Mouse (Mus musculus) hindbrain, embryonic 13.5 days (tissue): ENCODE data around the gene Tubgcp6. TPM values are rescaled to one million over a fixed set of nuclear protein-coding genes. Genes with fewer than 3 reads are reported as not detected.

Experiments used
- ATAC-seq: fragments of 200-750 bp; cut with Nextera tagmentation; 2 replicates; pipeline ENCODE4 v1.8.0; 2017; ENCODE audit warnings: moderate TSS enrichment; ENCODE audit not compliant: low FRiP score
- H3K27ac ChIP-seq: fragments of 300-500 bp; sonication (generic); 2 replicates; pipeline ENCODE4 v1.5.1; 2015; ENCODE audit warnings: inconsistent platforms, mild to moderate bottlenecking, moderate library complexity
- H3K27me3 ChIP-seq: fragments of 300-500 bp; sonication (generic); 2 replicates; pipeline ENCODE4 v1.6.1; 2015; ENCODE audit warnings: mild to moderate bottlenecking, inconsistent platforms
- H3K36me3 ChIP-seq: fragments of 300-500 bp; sonication (generic); 2 replicates; pipeline ENCODE4 v1.6.1; 2015; ENCODE audit warnings: mild to moderate bottlenecking, inconsistent platforms
- H3K4me1 ChIP-seq: fragments of 300-500 bp; sonication (generic); replicated peaks from 2 replicates; pipeline ENCODE4 v1.6.1; 2015; ENCODE audit warnings: inconsistent platforms
- H3K4me2 ChIP-seq: fragments of 300-500 bp; sonication (generic); 2 replicates; pipeline ENCODE4 v1.6.1; 2015; ENCODE audit warnings: inconsistent platforms, mild to moderate bottlenecking, moderate library complexity
- H3K4me3 ChIP-seq: fragments of 300-500 bp; sonication (generic); 2 replicates; pipeline ENCODE4 v1.5.1; 2015; ENCODE audit warnings: mild to moderate bottlenecking, inconsistent platforms
- H3K9ac ChIP-seq: fragments of 300-500 bp; sonication (generic); 2 replicates; pipeline ENCODE4 v1.6.1; 2015; ENCODE audit warnings: mild to moderate bottlenecking, inconsistent platforms
- H3K9me3 ChIP-seq: fragments of 300-500 bp; sonication (generic); 2 replicates; pipeline ENCODE4 v1.6.1; 2016; ENCODE audit warnings: inconsistent platforms
- WGBS: fragments of 180-500 bp; shearing (Covaris S2); methylation state at CpG from one replicate; pipeline ENCODE4 v1.1.7; 2015; 5-methylcytosine and 5-hydroxymethylcytosine counted together
- polyA plus RNA-seq: library from polyadenylated mRNA; unstranded; fragments of >200 nt; fragmentation: Nextera tagmentation; extraction: Ambion mirVana; gene quantifications from 2 replicates; pipeline ENCODE4 v1.2.1, GENCODE M21; 2015

Gene Tubgcp6
- polyA plus RNA-seq, 1 experiment from 2014 or later: 17.5 TPM

DNA sequence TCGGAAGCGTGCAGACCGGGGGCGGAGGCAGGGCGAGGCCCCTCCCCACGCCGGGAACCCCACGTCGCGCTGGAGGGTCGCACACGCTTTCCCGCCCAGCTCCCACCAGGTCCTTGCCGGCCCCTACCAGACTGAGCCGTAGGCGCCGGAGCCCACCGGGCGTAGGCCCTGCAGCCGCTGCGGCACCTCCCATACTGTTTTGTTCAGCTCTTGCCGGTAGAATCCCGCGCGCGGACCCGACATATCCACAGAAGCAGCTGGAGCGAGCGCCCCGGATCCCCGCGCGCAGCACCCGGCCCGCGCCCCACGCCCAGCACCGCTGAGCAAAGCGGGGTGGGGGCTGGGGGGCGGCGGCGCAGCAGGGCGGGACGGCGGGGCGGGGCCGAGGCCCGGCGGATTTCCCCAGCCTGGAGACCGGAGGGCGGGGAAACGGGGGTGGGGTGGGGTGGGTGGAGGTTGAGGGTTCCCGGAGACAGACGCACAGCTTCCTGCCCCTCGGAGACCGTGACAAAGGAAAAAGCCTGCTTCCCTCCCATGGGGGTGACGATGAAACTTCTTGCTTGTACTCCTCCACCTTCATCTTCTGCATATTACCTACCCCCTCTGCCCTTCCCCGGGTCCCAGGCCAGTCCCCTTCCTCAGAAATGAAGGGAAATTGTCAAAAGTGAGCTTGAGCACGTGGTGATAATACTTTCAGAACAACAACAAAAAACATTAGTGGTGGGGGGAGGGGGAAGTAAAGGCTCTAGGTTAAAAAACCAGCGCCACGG lies 26.5 kb upstream of the Tubgcp6 start, which contains the start of gene Mapk11:
TSS of gene Mapk11 (minus strand) at position 358 of the 770 bp plus-strand sequence.
- Histone ChIP-seq H3K27ac (peak within 1 kb of the TSS; percentile 94), H3K4me3 (peak within 1 kb of the TSS; percentile 75), H3K4me2 (peak within 1 kb of the TSS; percentile 75), H3K27me3 (peaks cover 3% of the 10 kb centered on the region; the same call in 1 of the 2 replicates), H3K9me3 (no peaks in the 10 kb centered on the region), H3K9ac (peak within 1 kb of the TSS; percentile 93), H3K4me1 (peaks cover 56% of the 10 kb centered on the region), H3K36me3 (peaks cover 28% of the 10 kb centered on the region)
- under 1% methylated on average over 42 of the region's 61 CpGs for WGBS
- peak; percentile 71 for ATAC-seq

DNA sequence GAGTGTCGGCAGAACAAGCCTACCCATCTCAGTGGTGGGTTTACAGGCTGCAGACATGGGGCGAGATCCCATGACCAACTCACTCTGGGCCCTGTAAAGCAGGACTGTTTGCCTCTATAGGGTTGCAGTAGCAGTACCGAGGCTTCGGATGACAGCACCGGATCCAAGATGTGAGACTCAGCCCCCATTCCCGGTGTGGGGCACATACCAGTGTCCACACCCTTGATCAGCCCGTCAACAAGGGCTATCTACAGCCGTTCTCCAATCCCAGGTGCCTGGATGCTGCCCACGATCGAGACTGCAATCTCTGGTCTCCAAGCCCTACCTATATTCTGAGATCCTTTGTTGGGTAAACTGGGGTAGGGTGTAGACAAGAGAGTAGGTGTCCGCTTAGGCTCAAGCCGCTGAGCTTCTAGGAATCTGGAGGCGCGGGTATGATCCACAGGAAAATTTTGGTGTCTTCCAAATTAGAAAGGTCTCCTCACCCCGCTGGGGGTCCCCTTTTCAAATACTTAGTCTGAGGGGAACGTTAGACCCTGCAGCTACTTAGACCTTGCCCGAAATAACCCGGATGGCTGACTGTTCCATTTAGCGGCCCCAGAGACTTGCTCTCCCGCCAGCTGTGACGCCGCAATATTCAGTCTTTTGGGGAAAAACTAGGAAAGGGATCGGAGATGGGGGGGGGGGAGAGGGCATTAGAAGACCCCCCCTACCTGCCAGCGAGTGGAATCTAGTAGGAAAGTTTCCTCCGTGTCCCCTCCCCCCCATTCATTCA lies 25.8 kb upstream of the Tubgcp6 start:
- H3K36me3 ChIP-seq: peaks cover 28% of the 10 kb centered on the region
- H3K4me2 ChIP-seq: peak overlapping the region; percentile 75
- H3K4me1 ChIP-seq: peaks cover 56% of the 10 kb centered on the region
- peak overlapping the region; percentile 93 for H3K9ac ChIP-seq
- 3% methylated on average over 25 of the region's 25 CpGs for WGBS
- ATAC-seq: peak; percentile 15; the same call in 1 of the 2 replicates
- H3K27ac ChIP-seq: peak overlapping the region; percentile 94
- peaks cover 3% of the 10 kb centered on the region; the same call in 1 of the 2 replicates for H3K27me3 ChIP-seq
- H3K4me3 ChIP-seq: peak overlapping the region; percentile 75
- H3K9me3 ChIP-seq: no peaks in the 10 kb centered on the region

GRCm38 (mm10) chr15:89147895-89148294 lies 25.0 kb upstream of the Tubgcp6 start:
- H3K9ac ChIP-seq: peak overlapping the region; percentile 93
- H3K4me3 ChIP-seq: peak overlapping the region; percentile 75
- ATAC-seq: no peak
- H3K4me2 ChIP-seq: peak overlapping the region; percentile 75
- H3K27me3 ChIP-seq: peaks cover 3% of the 10 kb centered on the region; the same call in 1 of the 2 replicates
- peaks cover 31% of the 10 kb centered on the region for H3K36me3 ChIP-seq
- WGBS: 31% methylated on average over 4 of the region's 4 CpGs
- no peaks in the 10 kb centered on the region for H3K9me3 ChIP-seq
- peak overlapping the region; percentile 94 for H3K27ac ChIP-seq
- H3K4me1 ChIP-seq: peaks cover 56% of the 10 kb centered on the region

- Histone ChIP-seq H3K4me2 (peak overlapping the region; percentile 75), H3K36me3 (peaks cover 35% of the 10 kb centered on the region), H3K27me3 (peaks cover 3% of the 10 kb centered on the region; the same call in 1 of the 2 replicates), H3K4me1 (peaks cover 53% of the 10 kb centered on the region), H3K9me3 (no peaks in the 10 kb centered on the region), H3K4me3 (peak overlapping the region; percentile 75), H3K9ac (peak overlapping the region; percentile 93), H3K27ac (peak overlapping the region; percentile 94)
- WGBS: 22% methylated on average over 10 of the region's 10 CpGs
- no peak for ATAC-seq
Observed at GRCm38 (mm10) chr15:89147456-89147855, 24.5 kb upstream of the Tubgcp6 start.

GRCm38 (mm10) chr15:89147024-89147423 lies 24.1 kb upstream of the Tubgcp6 start:
- WGBS: 11% methylated on average over 16 of the region's 16 CpGs

GRCm38 (mm10) chr15:89146537-89146936 lies 23.6 kb upstream of the Tubgcp6 start:
- H3K9ac ChIP-seq: peak overlapping the region; percentile 93
- peaks cover 35% of the 10 kb centered on the region for H3K36me3 ChIP-seq
- H3K4me2 ChIP-seq: peak overlapping the region; percentile 75
- peaks cover 5% of the 10 kb centered on the region for H3K27me3 ChIP-seq
- ATAC-seq: peak; percentile 29
- no peaks in the 10 kb centered on the region for H3K9me3 ChIP-seq
- H3K4me3 ChIP-seq: peak overlapping the region; percentile 75
- 4% methylated on average over 27 of the region's 27 CpGs for WGBS
- peaks cover 47% of the 10 kb centered on the region for H3K4me1 ChIP-seq
- H3K27ac ChIP-seq: peak overlapping the region; percentile 88

More at GRCm38 (mm10) chr15:89147024-89147423, 24.1 kb upstream of the Tubgcp6 start:
- no peak for ATAC-seq
- peaks cover 3% of the 10 kb centered on the region; the same call in 1 of the 2 replicates for H3K27me3 ChIP-seq
- peak overlapping the region; percentile 88 for H3K27ac ChIP-seq
- peak overlapping the region; percentile 75 for H3K4me3 ChIP-seq
- peaks cover 35% of the 10 kb centered on the region for H3K36me3 ChIP-seq
- no peaks in the 10 kb centered on the region for H3K9me3 ChIP-seq
- peaks cover 49% of the 10 kb centered on the region for H3K4me1 ChIP-seq
- H3K4me2 ChIP-seq: peak overlapping the region; percentile 75
- peak overlapping the region; percentile 93 for H3K9ac ChIP-seq

- ATAC-seq: no peak
- H3K4me2 ChIP-seq: peak overlapping the region; percentile 75
- peak overlapping the region; percentile 93 for H3K9ac ChIP-seq
- H3K9me3 ChIP-seq: no peaks in the 10 kb centered on the region
- H3K27ac ChIP-seq: peak overlapping the region; percentile 88; the same call in 1 of the 2 replicates
- H3K4me1 ChIP-seq: peaks cover 52% of the 10 kb centered on the region
- WGBS: 75% methylated on average over 24 of the region's 24 CpGs
- H3K27me3 ChIP-seq: peaks cover 11% of the 10 kb centered on the region
- H3K36me3 ChIP-seq: peaks cover 35% of the 10 kb centered on the region
- H3K4me3 ChIP-seq: peak overlapping the region; percentile 75
Observed at GRCm38 (mm10) chr15:89145813-89146350, 23.0 kb upstream of the Tubgcp6 start.

DNA sequence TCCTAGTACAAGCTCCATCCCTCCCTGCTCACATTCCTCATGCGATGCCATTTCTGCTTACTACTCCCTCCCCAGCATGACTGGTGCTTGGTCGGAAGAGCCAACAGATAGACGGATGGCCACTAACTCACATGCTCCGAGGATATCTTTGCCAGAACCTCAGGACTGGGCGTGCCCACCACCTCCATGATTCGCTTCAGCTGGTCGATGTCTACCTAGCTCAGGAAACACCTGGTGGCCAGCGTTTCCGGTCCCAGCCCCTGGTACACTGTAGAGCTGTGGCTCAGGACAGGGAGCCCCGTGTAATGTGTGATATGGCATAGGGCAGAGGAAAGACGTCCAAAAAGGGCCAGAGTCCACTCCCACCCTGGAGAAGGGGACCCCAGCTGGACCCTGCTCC lies 22.1 kb upstream of the Tubgcp6 start:
- Histone ChIP-seq H3K27ac (0 out of 2 replicates have a peak overlapping the region, but pooled peaks have one; percentile 12), H3K4me2 (no peak overlapping the region), H3K27me3 (peaks cover 17% of the 10 kb centered on the region), H3K36me3 (peaks cover 35% of the 10 kb centered on the region), H3K4me1 (peaks cover 52% of the 10 kb centered on the region), H3K9ac (peak overlapping the region; percentile 93; the same call in 1 of the 2 replicates), H3K9me3 (no peaks in the 10 kb centered on the region), H3K4me3 (no peak overlapping the region)
- 94% methylated on average over 11 of the region's 11 CpGs for WGBS
- ATAC-seq: no peak

GRCm38 (mm10) chr15:89143134-89143533 lies 20.2 kb upstream of the Tubgcp6 start:
- Histone ChIP-seq H3K27me3 (peaks cover 25% of the 10 kb centered on the region), H3K9me3 (no peaks in the 10 kb centered on the region), H3K4me2 (no peak overlapping the region), H3K4me3 (no peak overlapping the region), H3K9ac (no peak overlapping the region), H3K4me1 (peaks cover 48% of the 10 kb centered on the region), H3K36me3 (peaks cover 35% of the 10 kb centered on the region), H3K27ac (no peak overlapping the region)
- ATAC-seq: no peak
- WGBS: 87% methylated on average over 2 of the region's 2 CpGs

DNA sequence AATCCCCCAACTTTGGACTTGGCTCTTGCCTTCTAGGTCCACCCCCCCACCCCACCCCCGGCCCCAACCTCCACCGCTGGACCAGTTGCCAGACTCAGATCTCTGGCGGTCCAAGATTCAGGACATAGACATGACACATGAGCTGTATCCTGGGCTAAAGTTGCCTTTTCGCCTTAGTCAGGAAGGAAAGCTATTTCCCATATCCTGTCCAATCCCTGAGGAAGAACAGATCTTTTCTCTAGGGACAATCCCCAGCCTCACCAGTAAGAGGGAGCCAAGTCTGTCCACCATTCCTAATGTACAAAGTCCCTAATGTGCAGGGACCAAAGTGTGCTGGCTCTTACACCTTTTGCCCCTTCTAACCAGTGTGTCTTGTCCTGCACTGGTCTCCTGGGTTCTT lies 19.0 kb upstream of the Tubgcp6 start:
- H3K4me1 ChIP-seq: peaks cover 35% of the 10 kb centered on the region
- 82% methylated on average over 4 of the region's 4 CpGs for WGBS
- H3K27me3 ChIP-seq: peaks cover 25% of the 10 kb centered on the region
- no peak for ATAC-seq
- H3K4me2 ChIP-seq: no peak overlapping the region
- H3K9ac ChIP-seq: no peak overlapping the region
- H3K4me3 ChIP-seq: no peak overlapping the region
- no peaks in the 10 kb centered on the region for H3K9me3 ChIP-seq
- H3K36me3 ChIP-seq: peaks cover 35% of the 10 kb centered on the region
- no peak overlapping the region for H3K27ac ChIP-seq

- peaks cover 35% of the 10 kb centered on the region for H3K36me3 ChIP-seq
- 0 out of 2 replicates have a peak, but pooled peaks have one; percentile 7 for ATAC-seq
- no peak overlapping the region for H3K4me3 ChIP-seq
- peaks cover 25% of the 10 kb centered on the region for H3K27me3 ChIP-seq
- H3K9me3 ChIP-seq: no peaks in the 10 kb centered on the region
- no peak overlapping the region for H3K9ac ChIP-seq
- 30% methylated on average over 5 of the region's 5 CpGs for WGBS
- H3K27ac ChIP-seq: no peak overlapping the region
- peak overlapping the region; percentile 97; the same call in 1 of the 2 replicates for H3K4me2 ChIP-seq
- H3K4me1 ChIP-seq: peaks cover 31% of the 10 kb centered on the region
Observed at GRCm38 (mm10) chr15:89141443-89141842, 18.5 kb upstream of the Tubgcp6 start.
